Mouse (Mus musculus): ENCODE measurements at regions not wholly inside any gene's neighbourhood (a gene's known extent, or its start where the extent isn't known, plus 50 kb on each side); places are given as distances from the start of the nearest gene placed in this dataset.

- TF ChIP-seq POLR2A (IDR thresholded peaks at IDR 0.05; ENCODE audit: low read depth, low read length) (no peak), CTCF (IDR thresholded peaks at IDR 0.05; ENCODE audit: extremely low read depth, insufficient read length, insufficient replicate concordance, low read depth, low read length) (no peak)
These were observed 561.0 kb downstream of the Dok5 start for GRCm38 (mm10) chr2:171292579-171292978.
